Mouse (Mus musculus): ENCODE data around the gene Clasp1.
A peak's percentile ranks its signal among the peaks of the same experiment; 100 is the strongest.

The Clasp1 gene

GRCm38 (mm10) chr1:118450891-118451450 lies 62.1 kb downstream of the Clasp1 start:
- DNase-seq (ENCODE audit: inconsistent ontology term): no peak

GRCm38 (mm10) chr1:118453577-118453976 lies 64.7 kb downstream of the Clasp1 start:
- DNase-seq (ENCODE audit: inconsistent ontology term): peak; percentile 63

- no peak for DNase-seq (ENCODE audit: inconsistent ontology term)
These were observed 66.0 kb downstream of the Clasp1 start for GRCm38 (mm10) chr1:118454817-118455216.

GRCm38 (mm10) chr1:118457256-118457882 lies 68.5 kb downstream of the Clasp1 start:
- DNase-seq (ENCODE audit: inconsistent ontology term): no peak

GRCm38 (mm10) chr1:118457883-118458259 lies 69.0 kb downstream of the Clasp1 start:
- no peak for DNase-seq (ENCODE audit: inconsistent ontology term)

- DNase-seq (ENCODE audit: inconsistent ontology term): no peak
These were observed 69.4 kb downstream of the Clasp1 start for GRCm38 (mm10) chr1:118458279-118458678.

- DNase-seq (ENCODE audit: inconsistent ontology term): peak; percentile 97
These were observed 70.4 kb downstream of the Clasp1 start for GRCm38 (mm10) chr1:118458963-118459920.

- no peak for DNase-seq (ENCODE audit: inconsistent ontology term)
These were observed 71.9 kb downstream of the Clasp1 start for GRCm38 (mm10) chr1:118460716-118461115.

- DNase-seq (ENCODE audit: inconsistent ontology term): no peak
These were observed 77.2 kb downstream of the Clasp1 start for GRCm38 (mm10) chr1:118466041-118466440.

- DNase-seq (ENCODE audit: inconsistent ontology term): no peak
These were observed 83.5 kb downstream of the Clasp1 start for GRCm38 (mm10) chr1:118472386-118472785.

- peak; percentile 56 for DNase-seq (ENCODE audit: inconsistent ontology term)
These were observed 88.1 kb downstream of the Clasp1 start for GRCm38 (mm10) chr1:118476919-118477318.

- DNase-seq (ENCODE audit: inconsistent ontology term): no peak
These were observed 90.4 kb downstream of the Clasp1 start for GRCm38 (mm10) chr1:118479246-118479645.

GRCm38 (mm10) chr1:118480484-118481364 lies 91.9 kb downstream of the Clasp1 start:
- no peak for DNase-seq (ENCODE audit: inconsistent ontology term)

GRCm38 (mm10) chr1:118481365-118481702 lies 92.5 kb downstream of the Clasp1 start:
- peak; percentile 62 for DNase-seq (ENCODE audit: inconsistent ontology term)

- DNase-seq (ENCODE audit: inconsistent ontology term): peak; percentile 56
These were observed 92.8 kb downstream of the Clasp1 start for GRCm38 (mm10) chr1:118481703-118482102.

- DNase-seq (ENCODE audit: inconsistent ontology term): no peak
These were observed 93.6 kb downstream of the Clasp1 start for GRCm38 (mm10) chr1:118482285-118483019.

GRCm38 (mm10) chr1:118483504-118484096 lies 94.7 kb downstream of the Clasp1 start:
- DNase-seq (ENCODE audit: inconsistent ontology term): peak; percentile 30

- DNase-seq (ENCODE audit: inconsistent ontology term): peak; percentile 86
These were observed 96.7 kb downstream of the Clasp1 start for GRCm38 (mm10) chr1:118485572-118485971.

GRCm38 (mm10) chr1:118486021-118486420 lies 97.2 kb downstream of the Clasp1 start:
- no peak for DNase-seq (ENCODE audit: inconsistent ontology term)

GRCm38 (mm10) chr1:118492811-118493210 lies 104.0 kb downstream of the Clasp1 start:
- DNase-seq (ENCODE audit: inconsistent ontology term): no peak

- DNase-seq (ENCODE audit: inconsistent ontology term): no peak
These were observed 105.7 kb downstream of the Clasp1 start for GRCm38 (mm10) chr1:118494551-118494950.
